Mouse (Mus musculus) gastrocnemius, postnatal 36 days (tissue): ENCODE measurements around the gene Tap2. TPM values are rescaled to one million over a fixed set of nuclear protein-coding genes. Genes with fewer than 3 reads are reported as not detected.
"Not testable (repeated sequence)": the region's sequence is repeated elsewhere in the genome, so short reads cannot be mapped to it uniquely, and the experiment has no call there.

ENCODE experiments used
- DNase-seq, 2 experiments: peaks; one replicate each; pipeline ENCODE4 v3.0.0; 2022
- intact Hi-C: fragments of 180-260 bp; cut with DNase I; formaldehyde crosslinking; loops from one replicate; pipeline ENCODE4 v1.15.1; 2025
- total RNA-seq, 2 experiments: library from RNA; stranded (reverse); gene quantifications; 2 replicates each; pipeline ENCODE4 v1.2.3; 2021

The Tap2 gene
- total RNA-seq, 2 experiments from 2014 or later: 4.9 to 6.1 TPM

DNA sequence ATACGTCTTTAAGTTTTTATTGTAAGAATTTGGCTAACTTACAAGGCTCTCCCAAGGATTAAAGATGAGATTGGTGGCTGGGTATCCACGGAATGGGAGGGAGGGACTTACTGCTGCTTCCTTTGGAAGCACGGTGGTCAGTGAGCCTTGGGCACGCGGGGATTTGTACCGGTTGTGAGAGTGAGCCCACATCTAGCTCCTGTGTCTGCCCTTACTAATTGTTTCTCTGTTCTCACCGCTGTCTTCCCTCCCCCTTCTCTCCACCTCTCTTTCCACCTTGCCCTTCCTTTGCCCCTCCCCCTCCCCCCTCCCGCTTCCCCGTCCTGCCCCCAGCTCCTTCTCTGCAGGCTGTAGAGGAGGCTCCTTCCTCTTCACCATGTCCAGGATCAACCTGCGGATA, 5.1 kb downstream of the Tap2 start:
- intact Hi-C loops: no loop called here
- DNase-seq: no peak

DNA sequence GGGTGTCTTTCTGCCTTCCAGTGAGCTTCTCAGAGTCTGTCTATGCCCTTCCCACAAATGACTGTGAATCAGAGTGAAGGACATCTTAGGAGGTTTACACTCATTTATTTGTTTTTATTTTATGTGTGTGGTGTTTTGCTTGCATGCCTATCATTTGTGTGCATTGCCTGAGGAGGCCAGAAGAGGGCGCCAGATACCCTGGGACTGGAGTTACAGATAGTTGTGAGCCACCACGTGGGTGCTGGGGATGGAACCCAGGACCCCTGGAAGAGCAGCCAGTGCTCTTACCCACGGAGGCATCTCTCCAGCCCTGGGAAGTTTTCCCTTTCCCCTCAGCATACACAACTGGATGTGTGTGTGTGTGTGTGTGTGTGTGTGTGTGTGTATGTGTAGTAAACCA, 6.4 kb downstream of the Tap2 start:
- intact Hi-C loops: no loop called here
- no peak for DNase-seq

DNA sequence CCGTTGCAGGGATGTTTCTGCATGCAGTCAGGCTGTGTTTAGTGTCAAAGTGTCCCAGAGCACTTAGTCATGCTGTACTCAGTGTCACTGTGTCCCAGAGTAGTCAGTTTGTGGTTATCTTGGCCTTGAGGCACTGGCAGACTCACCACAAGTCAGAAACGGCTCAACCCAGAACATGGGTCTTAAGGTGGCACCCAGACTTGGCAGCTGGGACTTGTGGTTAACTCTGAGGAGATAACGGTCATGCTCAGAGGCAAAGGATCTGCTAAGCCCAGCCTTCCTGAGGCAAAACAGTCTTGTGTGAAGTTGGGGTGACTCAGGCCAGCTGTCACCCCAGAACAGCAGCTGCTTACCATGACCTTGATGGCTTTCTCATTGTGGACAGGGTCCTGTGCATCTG, 7.3 kb downstream of the Tap2 start:
- no peak for DNase-seq
- intact Hi-C loops: no loop called here

DNA sequence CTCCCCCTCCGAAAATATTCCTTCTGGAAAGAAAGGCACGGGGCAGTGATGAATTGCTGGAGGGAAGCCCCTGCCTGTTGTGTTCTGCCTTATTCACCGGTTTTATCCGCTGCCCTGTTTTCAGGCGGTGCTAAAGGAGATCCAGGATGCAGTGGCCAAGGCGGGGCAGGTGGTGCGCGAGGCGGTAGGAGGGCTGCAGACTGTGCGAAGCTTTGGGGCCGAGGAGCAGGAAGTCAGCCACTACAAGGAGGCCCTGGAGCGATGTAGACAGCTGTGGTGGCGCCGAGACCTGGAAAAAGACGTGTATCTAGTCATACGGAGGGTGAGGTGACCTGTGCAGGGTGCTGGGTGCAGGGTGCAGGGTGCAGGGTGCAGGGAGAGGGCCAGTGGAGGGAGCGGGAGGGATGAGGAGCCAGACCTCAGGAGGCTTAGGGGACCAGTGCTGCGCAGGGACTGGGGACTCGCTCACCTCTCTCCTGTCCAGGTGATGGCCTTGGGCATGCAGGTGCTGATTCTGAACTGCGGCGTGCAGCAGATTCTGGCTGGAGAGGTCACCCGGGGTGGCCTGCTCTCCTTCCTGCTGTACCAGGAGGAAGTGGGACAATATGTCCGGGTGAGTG, 8.5 kb downstream of the Tap2 start:
- intact Hi-C loops: no loop called here

DNA sequence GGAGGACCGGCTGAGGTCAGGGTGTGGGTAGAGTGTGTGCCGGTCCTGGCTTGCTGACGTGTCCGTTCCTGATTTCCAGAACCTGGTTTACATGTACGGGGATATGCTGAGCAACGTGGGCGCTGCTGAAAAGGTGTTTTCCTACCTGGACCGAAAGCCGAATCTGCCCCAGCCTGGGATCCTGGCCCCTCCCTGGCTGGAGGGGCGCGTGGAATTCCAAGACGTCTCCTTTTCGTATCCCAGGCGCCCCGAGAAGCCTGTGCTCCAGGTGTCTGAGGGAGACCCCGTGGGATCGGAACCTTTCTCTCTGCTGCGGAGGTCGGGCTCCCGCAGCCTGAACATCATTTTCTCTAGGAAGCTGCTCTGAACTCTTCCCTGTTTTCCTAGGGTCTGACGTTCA, 10.6 kb downstream of the Tap2 start:
- intact Hi-C loops: no loop called here
- DNase-seq: no peak

More for the DNA sequence above, 8.5 kb downstream of the Tap2 start:
- no peak for DNase-seq

DNA sequence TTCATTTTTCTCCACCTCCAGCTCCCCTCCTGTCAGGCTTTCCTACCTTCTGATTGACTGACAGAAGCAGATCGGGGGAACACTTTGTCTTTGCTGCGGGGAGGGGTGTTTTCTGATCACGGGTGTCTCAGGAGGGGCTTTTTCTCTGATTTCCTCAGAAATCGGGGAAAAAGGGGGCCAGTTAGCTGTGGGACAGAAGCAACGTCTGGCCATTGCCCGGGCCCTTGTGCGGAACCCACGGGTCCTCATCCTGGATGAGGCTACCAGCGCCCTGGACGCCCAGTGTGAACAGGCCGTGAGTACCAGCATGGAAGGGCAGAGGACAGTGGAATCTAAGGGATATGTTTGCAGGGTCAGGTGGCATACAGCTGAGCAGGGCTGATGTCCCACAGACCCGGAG, 11.8 kb downstream of the Tap2 start:
- no peak for DNase-seq
- intact Hi-C loops: no loop called here

DNA sequence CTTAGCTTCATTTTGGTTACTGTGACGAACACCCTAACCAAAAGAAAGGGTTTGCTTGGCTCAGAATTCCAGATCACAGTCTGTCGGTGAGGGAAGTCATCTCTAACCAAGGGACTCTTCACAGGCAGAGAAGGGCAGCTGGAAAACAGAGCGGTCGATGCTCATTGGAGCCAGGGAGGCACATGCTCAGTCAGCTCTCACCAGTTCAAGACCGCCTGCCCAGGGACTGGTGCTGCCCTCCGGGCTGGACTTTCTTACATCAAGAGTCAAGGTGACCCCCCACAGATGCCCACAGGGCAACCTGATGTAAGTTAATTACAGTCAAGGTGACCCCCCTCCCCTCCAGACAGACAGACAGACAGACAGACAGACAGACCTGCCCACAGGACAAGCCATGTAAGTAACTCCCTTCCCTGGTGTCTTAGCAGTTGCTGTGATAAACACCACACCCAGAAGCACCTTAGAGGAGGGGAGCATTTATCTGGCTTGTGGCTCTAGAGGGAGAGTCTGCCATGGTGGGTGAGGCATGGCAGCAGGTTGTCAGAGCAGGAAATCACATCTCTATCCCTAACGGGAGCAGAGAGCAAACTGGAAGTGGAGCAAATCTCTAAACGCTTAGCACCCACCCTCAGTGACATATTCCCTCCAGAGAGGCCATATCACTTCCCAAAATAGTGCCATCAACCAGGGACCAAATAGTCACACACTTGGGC, 14.0 kb downstream of the Tap2 start:
- intact Hi-C loops: no loop called here
- no peak for DNase-seq

DNA sequence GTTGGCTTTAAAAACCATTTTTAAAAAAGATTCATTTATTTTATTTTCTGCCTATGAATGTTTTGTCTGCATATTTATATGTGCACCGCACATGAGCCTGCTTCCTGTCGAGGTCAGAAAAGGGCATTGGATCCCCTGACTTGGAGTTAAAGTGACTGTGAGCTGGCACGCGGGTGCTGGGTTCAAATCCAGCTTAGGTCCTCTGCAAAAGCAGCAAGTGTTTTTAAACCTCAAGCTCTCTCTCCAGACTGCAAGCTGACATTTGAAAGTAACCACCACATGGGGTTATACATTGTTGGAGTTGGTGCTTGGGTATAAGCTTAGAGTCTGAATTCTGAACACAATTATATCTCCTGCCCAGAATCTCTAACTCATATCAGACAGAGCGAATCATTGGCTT, 14.7 kb downstream of the Tap2 start:
- DNase-seq: no peak
- intact Hi-C loops: no loop called here

DNA sequence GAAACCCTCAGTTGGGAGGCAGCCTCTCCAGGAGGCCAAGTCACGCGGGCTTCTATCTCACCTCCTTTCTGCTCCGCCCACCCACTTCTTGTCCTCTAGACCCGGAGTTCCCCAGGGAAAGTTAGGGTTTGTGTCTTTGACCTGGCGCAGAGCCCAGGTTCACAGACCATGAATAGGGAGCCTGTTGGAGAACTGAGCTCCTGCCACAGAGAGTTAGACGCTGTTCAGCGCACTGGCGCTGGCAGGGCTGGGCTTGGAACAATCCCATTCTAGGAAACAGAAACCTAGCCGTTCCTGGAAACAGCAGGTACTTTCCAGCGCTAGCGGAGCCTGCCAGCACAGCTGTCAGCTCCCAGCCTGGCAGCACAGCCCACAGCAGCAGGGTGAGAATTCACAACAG, 15.3 kb downstream of the Tap2 start:
- intact Hi-C loops: no loop called here
- DNase-seq: peak; percentile 65 to 71

DNA sequence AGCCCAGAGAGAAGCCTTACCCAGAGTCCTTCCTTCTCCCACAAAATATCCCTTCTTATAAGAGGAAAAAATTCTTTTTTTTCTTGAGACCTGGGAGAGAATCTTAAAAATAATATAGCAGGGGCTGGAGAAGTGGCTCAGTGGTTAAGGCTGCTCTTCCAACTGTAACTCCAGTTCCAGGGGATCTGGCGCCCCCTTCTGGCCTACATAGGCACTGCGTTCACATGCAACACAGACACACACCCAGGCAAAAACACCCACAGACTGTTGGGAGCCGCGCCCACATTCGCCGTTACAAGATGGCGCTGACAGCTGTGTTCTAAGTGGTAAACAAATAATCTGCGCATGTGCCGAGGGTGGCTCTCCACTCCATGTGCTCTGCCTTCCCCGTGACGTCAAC, 15.8 kb downstream of the Tap2 start:
- peak in 1 of 2 experiments; percentile 56 for DNase-seq
- intact Hi-C loops: not testable (repeated sequence)

DNA sequence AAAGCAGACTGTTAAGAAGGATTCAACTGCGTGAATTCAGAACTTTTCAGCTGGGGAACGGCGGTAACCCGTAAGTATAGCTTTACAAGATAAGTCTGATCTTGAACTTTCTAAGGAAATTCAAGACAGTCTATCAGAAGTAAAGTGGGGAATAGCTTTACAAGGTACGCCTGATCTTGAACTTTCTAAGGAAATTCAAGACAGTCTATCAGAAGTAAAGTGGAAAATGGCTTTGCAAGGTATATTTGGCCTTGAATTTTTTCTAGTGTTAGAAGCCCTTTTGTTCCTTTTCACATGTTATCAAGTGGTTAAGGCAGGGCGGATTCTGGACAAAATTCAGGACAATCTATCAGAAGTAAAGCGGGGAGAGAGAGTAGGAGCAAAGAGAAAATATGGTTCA, 16.5 kb downstream of the Tap2 start:
- intact Hi-C loops, DNase-seq: not testable (repeated sequence)

DNA sequence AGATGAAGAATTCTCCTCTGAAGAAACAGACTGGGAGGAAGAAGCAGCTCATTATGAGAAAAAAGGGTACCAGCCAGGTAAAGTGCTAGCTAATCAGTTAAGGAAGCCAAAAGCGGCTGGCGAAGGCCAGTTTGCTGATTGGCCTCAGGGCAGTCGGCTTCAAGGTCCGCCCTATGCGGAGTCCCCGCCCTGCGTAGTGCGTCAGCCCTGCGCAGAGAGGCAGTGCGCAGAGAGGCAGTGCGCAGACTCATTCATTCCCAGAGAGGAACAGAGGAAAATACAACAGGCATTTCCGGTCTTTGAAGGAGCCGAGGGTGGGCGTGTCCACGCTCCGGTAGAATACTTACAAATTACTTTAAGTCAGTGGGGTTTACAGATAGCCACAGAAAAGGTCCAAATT, 17.1 kb downstream of the Tap2 start:
- intact Hi-C loops, DNase-seq: not testable (repeated sequence)

DNA sequence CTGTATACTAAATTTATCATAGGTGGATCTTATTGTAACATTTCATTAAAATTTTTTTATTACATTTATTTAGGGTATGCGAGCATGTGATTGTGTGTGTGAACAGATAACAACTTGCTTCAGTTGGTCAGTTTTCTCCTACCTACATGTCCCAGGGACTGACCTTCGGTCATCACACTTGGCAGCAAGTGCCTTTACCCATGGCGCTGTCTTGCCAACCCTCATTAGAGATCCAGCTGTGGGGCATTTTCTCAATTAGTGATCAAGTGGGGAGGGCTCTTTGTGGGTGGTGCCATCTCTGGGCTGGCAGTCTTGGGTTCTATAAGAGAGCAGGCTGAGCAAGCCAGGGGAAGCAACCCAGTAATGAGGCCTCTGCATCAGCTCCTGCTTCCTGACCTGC, 21.5 kb downstream of the Tap2 start:
- intact Hi-C loops: no loop called here
- DNase-seq: no peak

DNA sequence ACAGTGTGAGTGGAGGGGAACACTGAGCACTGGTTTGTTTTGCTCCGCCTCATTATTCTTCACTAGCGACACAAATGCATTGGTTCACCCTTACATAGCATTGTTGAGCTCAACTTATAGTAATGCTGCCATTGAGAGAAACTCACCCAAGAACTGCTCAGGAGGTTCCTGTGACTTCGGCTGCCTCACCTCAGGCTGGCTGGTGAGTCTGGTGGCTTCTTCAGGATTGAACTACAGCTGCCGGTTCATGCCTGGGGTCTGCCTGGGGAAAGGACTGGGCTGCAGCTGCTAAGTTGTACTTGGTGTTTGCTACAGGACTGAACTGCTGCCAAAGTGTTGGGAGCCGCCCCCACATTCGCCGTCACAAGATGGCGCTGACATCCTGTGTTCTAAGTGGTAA, 22.1 kb downstream of the Tap2 start:
- intact Hi-C loops: no loop called here
- DNase-seq: no peak

DNA sequence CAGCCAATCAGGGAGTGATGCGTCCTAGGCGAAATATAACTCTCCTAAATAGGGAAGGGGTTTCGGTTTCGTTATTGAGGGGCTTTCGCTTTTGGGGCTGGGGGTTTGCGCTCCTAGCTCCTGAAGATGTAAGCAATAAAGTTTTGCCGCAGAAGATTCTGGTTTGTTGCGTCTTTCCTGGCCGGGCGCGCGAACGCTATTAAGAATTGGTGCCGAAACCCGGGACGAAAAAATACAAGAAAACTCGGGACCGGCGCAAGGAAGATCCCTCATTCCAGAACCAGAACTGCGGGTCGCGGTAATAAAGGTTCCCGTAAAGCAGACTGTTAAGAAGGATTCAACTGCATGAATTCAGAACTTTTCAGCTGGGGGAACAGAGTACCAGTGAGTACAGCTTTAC, 22.6 kb downstream of the Tap2 start:
- DNase-seq, intact Hi-C loops: not testable (repeated sequence)

DNA sequence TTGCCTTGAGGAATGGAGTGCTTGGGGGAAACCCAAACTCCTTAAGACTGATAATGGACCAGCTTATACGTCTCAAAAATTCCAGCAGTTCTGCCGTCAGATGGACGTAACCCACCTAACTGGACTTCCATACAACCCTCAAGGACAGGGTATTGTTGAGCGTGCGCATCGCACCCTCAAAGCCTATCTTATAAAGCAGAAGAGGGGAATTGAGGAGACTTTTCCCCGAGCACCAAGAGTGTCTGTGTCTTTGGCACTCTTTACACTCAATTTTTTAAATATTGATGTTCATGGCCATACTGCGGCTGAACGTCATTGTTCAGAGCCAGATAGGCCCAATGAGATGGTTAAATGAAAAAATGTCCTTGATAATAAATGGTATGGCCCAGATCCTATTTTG, 27.6 kb downstream of the Tap2 start:
- DNase-seq: not testable (repeated sequence)
- intact Hi-C loops: loop anchor here (10.0 kb wide), 1 partner anchor 156 kb away; no protein-coding TSS in a partner anchor

DNA sequence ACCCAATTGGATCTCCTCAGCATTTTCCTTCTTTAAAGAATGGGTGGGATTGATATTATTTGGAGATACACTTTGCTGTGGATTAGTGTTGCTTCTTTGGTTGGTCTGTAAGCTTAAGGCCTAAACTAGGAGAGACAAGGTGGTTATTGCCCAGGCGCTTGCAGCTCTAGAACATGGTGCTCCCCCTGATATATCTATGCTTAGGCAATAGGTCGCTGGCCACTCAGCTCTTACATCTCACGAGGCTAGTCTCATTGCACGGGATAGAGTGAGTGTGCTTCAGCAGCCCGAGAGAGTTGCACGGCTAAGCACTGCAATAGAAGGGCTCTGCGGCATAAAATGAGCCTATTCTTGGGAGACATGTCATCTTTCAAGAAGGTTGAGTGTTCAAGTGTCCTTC, 28.7 kb downstream of the Tap2 start:
- DNase-seq: not testable (repeated sequence)
- intact Hi-C loops: loop anchor here (10.0 kb wide), 1 partner anchor 157 kb away; no protein-coding TSS in a partner anchor

DNA sequence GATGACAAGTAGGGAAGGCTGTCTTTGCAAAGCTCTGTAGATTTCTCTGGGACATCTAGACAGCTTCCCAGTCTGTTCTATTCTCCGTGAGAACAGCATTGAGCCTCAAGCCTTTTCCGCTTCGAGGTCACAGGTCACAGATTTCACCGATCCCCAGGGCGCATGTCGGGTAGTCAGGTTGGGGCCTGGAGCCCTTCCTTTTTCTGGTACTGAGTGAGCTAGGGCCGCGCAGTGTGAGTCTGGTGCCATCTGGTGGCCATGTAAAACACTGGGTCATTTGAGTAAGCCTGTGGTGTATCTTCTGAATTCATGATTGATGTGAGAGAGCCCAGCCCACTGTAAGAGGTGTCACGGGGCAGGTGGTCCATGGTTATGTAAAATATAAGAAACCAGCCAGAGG, 31.6 kb downstream of the Tap2 start:
- intact Hi-C loops: loop anchor here (1.0 to 10.0 kb wide), 2 partner anchors 65 to 160 kb away; no protein-coding TSS in a partner anchor
- peak; percentile 72 for DNase-seq

DNA sequence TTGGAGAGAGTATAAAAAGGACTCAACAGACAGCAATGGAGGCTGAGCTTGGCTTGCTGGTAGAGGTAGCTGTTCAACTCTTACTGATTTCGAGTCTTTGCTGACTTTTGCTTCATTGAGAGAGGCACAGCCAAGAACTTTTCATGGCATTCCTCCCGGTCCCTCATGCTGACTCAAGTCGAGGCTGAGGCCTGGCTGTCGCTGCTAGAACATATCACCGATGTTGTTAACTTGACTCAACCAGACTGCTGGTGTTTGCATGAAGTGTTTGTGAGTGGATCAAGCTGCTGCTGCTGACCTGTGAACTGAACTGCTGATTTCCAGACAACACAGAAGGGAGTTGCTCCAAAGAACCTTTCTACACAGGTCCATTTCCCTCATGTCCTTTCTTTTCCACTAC, 33.4 kb downstream of the Tap2 start:
- intact Hi-C loops: loop anchor here (10.0 kb wide), 1 partner anchor 162 kb away; no protein-coding TSS in a partner anchor
- no peak for DNase-seq

DNA sequence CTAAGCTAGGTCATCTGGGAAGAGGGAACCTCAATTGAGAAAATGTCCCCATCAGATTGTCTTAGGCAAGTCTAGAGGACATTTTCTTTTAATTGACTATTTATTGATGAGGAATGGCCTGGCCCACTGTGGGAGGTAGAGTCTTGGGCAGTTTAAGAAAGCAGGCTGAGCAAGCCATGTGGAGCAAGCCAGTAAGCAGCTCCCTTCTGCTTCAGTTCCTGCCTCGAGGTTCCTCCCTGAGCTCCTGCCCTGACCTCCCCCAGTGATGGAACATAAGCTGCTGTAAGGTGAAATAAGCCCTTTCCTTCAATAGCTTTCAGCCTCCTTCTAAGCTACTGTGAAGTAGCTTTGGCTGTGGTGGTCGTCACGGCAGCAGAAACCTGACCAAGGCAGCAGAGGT, 34.4 kb downstream of the Tap2 start:
- intact Hi-C loops: loop anchor here (10.0 kb wide), 1 partner anchor 163 kb away; no protein-coding TSS in a partner anchor
- no peak for DNase-seq

DNA sequence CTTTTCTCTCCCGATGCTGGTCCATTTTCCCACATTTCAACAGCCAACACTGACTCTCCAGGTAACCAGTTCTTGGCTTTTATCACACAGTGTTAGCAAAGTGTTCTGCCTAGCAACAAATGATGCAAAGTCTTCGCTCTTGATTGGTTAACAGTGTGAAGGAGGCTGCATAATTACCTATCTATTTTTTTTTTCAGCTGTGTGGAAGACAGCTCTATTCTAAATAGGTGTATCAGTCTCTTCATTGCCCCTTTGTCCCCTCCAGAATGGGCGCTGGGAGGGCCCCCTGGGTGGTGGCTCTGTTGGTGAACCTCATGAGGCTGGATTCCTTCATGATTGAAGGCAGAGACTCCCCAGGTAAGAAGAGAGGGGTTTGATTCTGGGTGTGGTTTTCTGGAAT, 35.4 kb downstream of the Tap2 start, which contains the start of gene H2-Ob:
H2-Ob (plus strand) TSS at position 198 of the 400 bp plus-strand sequence.
- intact Hi-C loops: loop anchor here (10.0 kb wide), 1 partner anchor 164 kb away; no protein-coding TSS in a partner anchor
- DNase-seq: no peak

DNA sequence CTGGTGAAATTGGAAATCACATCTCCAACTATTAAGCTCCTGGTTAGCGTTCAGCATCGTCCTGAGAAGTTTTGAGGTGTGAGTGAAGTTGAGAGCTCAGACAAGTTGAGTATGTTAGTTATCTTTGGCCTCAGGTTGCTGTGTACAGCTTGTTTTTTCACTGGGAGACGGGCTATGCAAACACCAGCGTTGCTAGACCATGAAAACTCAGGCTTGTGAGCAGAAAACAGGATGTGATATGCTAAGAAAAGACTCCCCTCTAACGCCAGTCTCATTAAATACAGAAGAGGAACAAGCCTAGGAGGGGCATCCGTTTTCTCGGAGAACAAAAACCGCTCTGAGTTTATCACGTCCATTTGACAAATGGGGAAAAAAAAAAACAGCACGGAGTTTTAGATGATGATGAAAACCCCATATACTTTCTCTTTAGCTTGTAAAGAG, 36.3 kb downstream of the Tap2 start:
- intact Hi-C loops: loop anchor here (10.0 kb wide), 1 partner anchor 165 kb away; no protein-coding TSS in a partner anchor
- DNase-seq: no peak
